Mouse (Mus musculus) fat pad, adult 2 months (tissue): Measurements from ENCODE around the gene Slc35e3.
"Not testable (repeated sequence)": the region's sequence is repeated elsewhere in the genome, so short reads cannot be mapped to it uniquely, and the experiment has no call there.

Source experiments
- DNase-seq: peaks from one replicate; pipeline ENCODE4 v3.0.0-alpha.2; 2011; ENCODE audit warnings: low read depth, low spot score; ENCODE audit errors: extremely low read depth

The Slc35e3 gene

GRCm38 (mm10) chr10:117715654-117716053 lies 30.5 kb downstream of the Slc35e3 start:
- DNase-seq, result not testable (repeated sequence)

- no peak for DNase-seq
Measured at GRCm38 (mm10) chr10:117714928-117715500, 31.2 kb downstream of the Slc35e3 start.

DNA sequence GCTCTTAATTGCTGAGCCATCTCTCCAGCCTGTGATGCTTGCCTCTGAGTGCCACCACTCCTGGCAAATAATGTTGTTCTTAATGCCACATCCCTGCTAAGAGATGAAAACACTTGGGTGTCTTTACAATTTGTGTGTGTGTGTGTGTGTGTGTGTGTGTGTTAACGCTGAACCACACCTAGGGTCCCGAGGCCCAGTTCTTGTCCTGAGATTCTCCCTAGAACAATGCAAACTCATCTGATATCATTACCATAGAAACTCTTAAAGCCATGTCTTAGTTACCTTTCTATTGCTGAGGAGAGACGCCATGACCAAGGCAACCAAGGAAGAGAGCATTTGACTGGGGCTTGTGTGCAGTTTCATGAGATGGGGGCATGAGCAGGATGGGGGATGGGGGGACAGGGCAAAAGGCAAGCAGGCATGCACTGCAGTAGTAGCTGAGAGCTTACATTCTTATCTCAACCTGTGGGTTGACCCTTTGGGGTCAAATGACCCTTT lies 32.1 kb downstream of the Slc35e3 start:
- no peak for DNase-seq

DNA sequence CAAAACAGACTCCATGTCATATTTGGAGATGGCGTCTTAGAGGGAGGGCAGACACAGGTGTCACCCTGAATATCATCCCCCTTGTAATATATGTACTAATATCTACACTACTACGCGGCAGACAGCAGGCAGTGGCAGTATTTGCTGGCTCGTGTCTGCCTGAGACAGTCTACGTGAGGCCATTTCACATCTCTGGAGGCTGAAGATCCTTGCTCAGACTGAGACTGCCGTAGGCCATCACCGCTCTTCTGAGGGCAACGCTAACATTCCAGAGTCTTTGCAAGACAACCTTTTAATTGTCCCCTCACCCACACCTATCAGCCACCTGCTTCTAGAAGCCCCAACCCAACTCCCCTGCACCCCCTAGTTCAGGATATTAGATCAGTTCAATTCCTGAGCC lies 32.7 kb downstream of the Slc35e3 start:
- DNase-seq, result no peak

- no peak for DNase-seq
Measured at GRCm38 (mm10) chr10:117712871-117713270, 33.3 kb downstream of the Slc35e3 start.

- DNase-seq, result no peak
Measured at GRCm38 (mm10) chr10:117712191-117712754, 33.9 kb downstream of the Slc35e3 start.

GRCm38 (mm10) chr10:117711408-117711807 lies 34.8 kb downstream of the Slc35e3 start:
- DNase-seq, result no peak

DNA sequence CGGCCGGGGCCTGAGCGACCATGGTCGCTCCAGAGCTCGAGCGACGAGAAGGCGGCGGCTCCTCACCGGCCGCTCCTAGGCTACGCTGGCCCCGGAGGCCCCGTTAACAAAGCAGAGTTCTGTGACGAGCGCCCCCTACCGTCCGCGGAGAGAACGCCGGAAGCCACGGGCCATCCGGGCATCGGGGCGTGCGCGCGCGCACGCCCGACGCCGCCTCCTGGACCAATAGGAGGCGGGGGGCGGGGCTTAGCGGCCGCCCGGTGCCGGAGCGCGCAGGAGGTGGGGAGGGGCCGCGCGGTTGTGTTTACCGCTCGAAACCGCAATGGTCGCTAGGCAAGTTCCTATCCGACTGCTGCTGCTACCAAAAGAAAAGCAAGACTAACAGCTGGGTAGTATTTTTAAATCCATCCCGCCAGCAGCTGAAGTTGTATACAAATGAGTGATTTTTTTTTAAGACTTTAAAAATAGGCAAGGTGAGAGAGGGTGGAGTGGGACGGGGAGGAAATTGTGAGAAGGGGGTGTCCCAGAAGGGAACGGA lies 35.5 kb downstream of the Slc35e3 start, which contains the start of gene Mdm2:
TSS of gene Mdm2 (minus strand) at position 155 of the 538 bp plus-strand sequence.
- no peak for DNase-seq

- DNase-seq, result no peak
Measured at GRCm38 (mm10) chr10:117709930-117710603, 36.1 kb downstream of the Slc35e3 start.

DNA sequence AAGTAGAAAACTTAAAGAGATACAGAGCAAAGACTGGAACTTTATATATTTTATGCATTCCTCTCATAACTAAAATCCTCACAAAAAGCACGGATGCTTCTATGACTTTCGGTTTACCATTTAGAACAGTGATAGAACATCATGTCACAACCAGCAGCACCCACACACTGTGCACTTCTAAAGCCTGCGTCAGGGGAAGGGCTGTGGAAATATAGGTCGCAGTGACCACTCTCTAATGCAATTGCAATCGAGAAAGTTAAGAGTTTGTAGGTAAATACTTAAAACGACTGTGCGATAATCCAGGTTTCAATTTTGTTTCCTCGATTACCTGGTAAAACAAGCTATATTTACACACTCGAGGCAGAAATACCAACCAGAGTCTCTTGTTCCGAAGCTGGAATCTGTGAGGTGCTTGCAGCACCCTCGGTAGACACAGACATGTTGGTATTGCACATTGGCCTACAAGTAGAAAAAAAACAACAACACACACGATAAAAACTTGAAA lies 36.8 kb downstream of the Slc35e3 start:
- no peak for DNase-seq

GRCm38 (mm10) chr10:117708856-117709255 lies 37.3 kb downstream of the Slc35e3 start:
- DNase-seq, result no peak

DNA sequence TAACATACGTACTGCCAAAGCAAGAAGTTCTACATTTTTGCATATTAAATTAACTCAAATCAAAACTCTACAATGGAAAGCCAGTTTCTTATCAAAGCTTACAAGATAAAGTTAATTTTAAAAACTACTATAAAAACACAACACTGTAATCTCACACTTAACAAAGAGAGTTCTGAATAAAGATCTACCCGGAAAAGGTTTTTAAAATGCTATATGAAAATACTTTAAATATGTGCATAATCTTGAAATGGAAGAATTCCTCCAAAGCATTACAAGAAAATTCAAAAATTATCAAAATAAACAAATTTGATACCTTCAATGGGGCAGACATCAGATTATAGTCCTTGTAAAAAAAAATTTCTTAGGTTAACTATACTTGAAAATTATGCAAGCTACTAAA lies 37.8 kb downstream of the Slc35e3 start:
- no peak for DNase-seq

DNA sequence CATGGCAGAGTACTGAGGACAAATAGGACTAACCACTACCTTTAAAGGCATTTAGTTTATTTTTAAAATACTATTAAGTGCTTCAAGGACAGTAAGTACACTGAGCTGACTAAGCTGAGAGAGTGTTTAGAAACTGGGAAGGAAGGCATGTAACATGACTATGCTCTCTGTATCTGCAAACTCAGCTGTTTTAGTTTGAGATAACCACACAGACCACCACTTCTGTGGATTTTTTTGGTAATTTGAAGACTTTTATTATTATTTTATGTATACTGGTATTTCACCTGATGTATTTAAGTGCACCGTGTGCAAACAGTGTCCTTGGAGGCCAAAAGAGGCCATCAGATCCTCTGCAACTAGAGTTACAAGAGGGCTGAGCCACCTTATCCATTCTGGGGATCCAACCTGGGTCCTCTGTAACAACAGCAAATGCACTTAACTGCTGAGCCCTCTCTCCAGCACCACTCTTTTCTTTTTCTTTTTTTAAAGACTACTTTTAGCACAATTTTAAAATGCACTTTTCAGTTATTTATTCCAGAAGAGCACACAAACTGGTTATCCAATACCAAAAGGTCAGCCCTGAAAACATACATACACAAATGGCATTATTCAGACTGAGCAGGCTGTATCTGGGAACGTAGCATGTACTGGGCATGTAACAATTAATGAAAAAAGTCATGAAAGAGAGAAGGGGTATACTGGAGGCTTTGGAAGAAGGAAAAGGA lies 38.9 kb downstream of the Slc35e3 start:
- no peak for DNase-seq

GRCm38 (mm10) chr10:117706440-117706839 lies 39.7 kb downstream of the Slc35e3 start:
- DNase-seq, result no peak

DNA sequence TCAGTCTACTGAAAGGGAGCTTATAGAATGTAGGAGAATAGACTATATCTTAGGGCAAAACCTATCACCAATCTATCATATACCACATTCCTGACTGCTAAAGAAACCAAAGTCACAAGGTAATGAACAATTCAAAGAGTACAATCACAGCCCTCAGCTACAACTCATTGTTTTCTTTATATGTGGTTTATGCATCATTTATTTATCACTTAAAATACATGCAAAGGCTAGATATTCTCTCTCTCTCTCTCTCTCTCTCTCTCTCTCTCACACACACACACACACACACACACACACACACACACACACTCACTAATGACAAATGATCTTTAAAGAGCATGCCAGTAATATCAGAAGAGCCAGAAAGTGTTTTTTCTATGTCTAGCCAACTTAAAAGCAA lies 40.4 kb downstream of the Slc35e3 start:
- DNase-seq, result no peak

DNA sequence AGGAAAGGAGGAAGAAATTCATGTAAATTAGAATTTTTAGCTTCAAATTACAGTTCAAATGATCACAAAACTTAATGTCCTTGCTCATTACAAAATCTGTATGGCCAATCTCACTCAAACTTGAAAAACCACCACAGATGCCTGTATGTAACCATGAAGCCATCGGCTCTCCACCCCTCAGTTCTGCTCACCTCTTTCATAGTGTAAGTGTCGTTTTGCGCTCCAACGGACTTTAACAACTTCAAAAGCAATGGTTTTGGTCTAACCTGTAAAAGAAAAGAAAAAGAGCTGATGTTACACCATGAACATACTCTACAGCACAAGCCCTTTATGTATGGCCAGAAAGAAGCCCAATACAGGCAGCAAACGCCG lies 41.2 kb downstream of the Slc35e3 start:
- DNase-seq, result no peak

DNA sequence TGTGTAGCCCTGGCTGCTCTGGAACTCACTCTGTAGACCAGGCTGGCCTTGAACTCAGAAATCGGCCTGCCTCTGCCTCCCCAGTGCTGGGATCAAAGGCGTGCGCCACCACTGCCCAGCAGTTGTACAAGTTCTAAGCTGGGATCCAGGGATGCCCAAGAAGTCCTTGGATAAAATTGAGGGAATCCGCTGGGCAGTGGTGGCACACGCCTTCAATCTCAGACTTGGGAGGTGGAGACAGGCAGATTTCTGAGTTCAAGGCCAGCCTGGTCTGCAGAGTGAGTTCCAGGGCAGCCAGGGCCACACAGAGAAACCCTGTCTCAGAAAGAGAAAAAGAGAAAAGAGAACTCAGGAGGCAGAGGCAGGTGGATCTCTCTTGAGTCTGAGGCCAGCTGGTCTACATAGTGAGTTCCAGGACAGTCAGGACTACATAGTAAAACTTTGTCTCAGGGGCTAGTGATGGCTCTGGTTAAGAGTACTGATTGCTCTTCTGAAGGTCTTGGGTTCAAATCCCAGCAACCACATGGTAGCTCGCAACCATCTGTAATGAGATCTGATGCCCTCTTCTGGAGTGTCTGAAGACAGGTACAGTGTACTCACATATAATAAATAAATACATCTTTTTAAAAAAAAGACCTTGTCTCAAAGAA lies 41.7 kb downstream of the Slc35e3 start:
- DNase-seq, result not testable (repeated sequence)

DNA sequence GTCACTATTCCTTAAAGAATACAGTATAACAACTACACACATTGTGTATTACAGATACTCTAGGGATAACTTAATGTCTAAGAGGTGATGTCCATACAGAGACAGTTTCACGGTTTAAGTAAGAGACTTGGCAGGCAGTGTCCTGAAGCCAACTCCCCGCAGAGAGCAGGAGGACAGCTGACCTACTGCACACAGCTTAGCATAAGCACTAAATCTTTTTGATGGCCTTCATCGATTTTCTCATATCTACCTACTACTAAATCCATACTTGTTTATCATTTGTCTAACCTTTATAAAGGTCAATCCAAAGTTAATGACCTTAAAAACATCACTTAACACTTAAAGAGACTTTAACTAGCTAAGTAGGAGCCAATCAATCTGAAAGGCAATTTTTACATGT lies 42.7 kb downstream of the Slc35e3 start:
- no peak for DNase-seq

DNA sequence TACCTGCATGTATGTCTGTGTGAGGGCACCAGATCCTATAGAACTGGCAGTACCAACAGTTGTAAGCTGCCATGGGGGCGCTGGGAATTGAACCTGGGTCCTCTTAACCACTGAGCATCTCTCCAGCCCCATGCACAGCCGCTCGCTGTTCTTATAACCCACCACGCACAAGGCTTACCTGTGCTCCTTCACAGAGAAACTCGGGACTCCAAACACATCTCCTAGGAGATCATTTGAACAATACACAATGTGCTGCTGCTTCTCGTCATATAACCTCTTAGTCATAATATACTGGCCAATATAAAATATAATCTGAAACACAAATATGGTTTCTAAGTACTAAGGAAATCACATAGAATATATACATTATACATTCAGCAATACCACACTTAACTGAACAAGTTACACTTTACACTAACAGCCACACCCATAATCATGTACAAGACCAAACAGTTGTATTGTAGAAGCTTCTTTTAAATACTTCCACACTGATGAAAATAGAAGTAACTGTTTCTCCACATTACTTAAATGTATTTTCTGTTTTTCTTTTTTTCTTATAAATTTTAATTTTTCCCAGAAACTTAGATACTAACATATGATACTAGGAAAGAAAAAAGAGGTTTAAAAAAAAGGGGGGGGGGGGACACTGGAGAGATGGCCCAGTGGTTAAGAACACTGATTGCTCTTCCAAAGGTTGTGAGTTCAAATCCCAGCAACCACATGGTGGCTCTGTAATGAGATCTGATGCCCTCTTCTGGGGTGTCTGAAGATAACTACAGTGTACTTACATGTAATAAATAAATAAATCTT lies 43.9 kb downstream of the Slc35e3 start:
- no peak for DNase-seq
